In genomic region chr13:77450007-77450567, GRCm38 (mm10) we compare ENCODE assay signal across 29 mouse cellular contexts.
A peak's percentile ranks its signal among the peaks of the same experiment; 100 is the strongest.
DNase-seq lines count a peak whose midpoint lies in the region; ATAC-seq lines count a peak whose summit lies in the region.
"Had no signal": no experiment of that assay in that cellular context is flagged by ENCODE, and none has a peak within 500 bp of the region (broad histone marks: within the 10 kb centered on the region; RNA-seq: fewer than 3 reads in every experiment).

No protein-coding gene starts in this region.

- ATAC-seq in forebrain, embryonic 13.5 days: 0 out of 2 replicates have a peak, but pooled peaks have one; percentile 38
- ATAC-seq in forebrain, embryonic 12.5 days (ENCODE audit: low FRiP score): no peak
- peak; percentile 17; the same call in 1 of the 2 replicates for ATAC-seq in hindbrain, embryonic 16.5 days
- ATAC-seq in hindbrain, embryonic 12.5 days (ENCODE audit: low FRiP score): no peak
- ATAC-seq: intestine, embryonic 16.5 days; lung, postnatal 0 days; midbrain, embryonic 13.5 days had no signal

- H3K27me3 ChIP-seq in forebrain, embryonic 13.5 days: no peaks in the 10 kb centered on the region
- H3K27me3 ChIP-seq in forebrain, embryonic 12.5 days: no peaks in the 10 kb centered on the region
- no peaks in the 10 kb centered on the region for H3K27me3 ChIP-seq in hindbrain, embryonic 16.5 days (replicated peaks; ENCODE audit: control insufficient read depth, insufficient read depth, low read length)
- H3K27me3 ChIP-seq in hindbrain, embryonic 12.5 days: no peaks in the 10 kb centered on the region
- H3K27me3 ChIP-seq: embryonic facial prominence, embryonic 13.5 days; limb, embryonic 15.5 days; liver, embryonic 13.5 days; midbrain, embryonic 13.5 days; stomach, embryonic 15.5 days had no signal

- WGBS in forebrain, embryonic 13.5 days: 82% methylated on average over 5 of the region's 5 CpGs
- WGBS in forebrain, embryonic 12.5 days: 88% methylated on average over 5 of the region's 5 CpGs
- 79% methylated on average over 5 of the region's 5 CpGs for WGBS in hindbrain, embryonic 16.5 days
- 91% methylated on average over 5 of the region's 5 CpGs for WGBS in hindbrain, embryonic 12.5 days

- peaks cover 5% of the 10 kb centered on the region; the same call in 1 of the 2 replicates for H3K9me3 ChIP-seq in forebrain, embryonic 13.5 days (replicated peaks)
- H3K9me3 ChIP-seq in forebrain, embryonic 12.5 days: 0 out of 2 replicates have a peak, but pooled peaks cover 3% of the 10 kb centered on the region
- H3K9me3 ChIP-seq in hindbrain, embryonic 16.5 days (ENCODE audit: control insufficient read depth, low read length): no peaks in the 10 kb centered on the region; the same call in 1 of the 2 replicates
- 0 out of 2 replicates have a peak, but pooled peaks cover 3% of the 10 kb centered on the region for H3K9me3 ChIP-seq in hindbrain, embryonic 12.5 days (replicated peaks)
- H3K9me3 ChIP-seq: embryonic facial prominence, embryonic 13.5 days; limb, embryonic 15.5 days; liver, embryonic 13.5 days; stomach, embryonic 15.5 days had no signal

- DNase-seq in brain, adult 2 months (ENCODE audit: low read depth, low spot score): peak; percentile 3
- peak; percentile 20 for DNase-seq in retina, embryonic 14.5 days (ENCODE audit: low spot score)
- DNase-seq in right cerebral cortex, postnatal 36 days (ENCODE audit: low spot score in 2 of 2): no peak
- DNase-seq: adrenal gland, postnatal 14 days; cerebellum, adult 8-10 months; embryo, embryonic 11 days; gastrocnemius, postnatal 36 days; heart, adult 18-20 months; heart, postnatal 36 days; kidney, adult 9 months; kidney, postnatal 10 days; layer of hippocampus, postnatal 36 days; left cerebral cortex, postnatal 4 days; liver, embryonic 13.5 days; lung, adult 18-20 months; right cerebral cortex, postnatal 14 days had no signal

- no peak overlapping the region for H3K27ac ChIP-seq in forebrain, embryonic 13.5 days
- H3K27ac ChIP-seq in forebrain, embryonic 12.5 days: no peak overlapping the region
- H3K27ac ChIP-seq in hindbrain, embryonic 16.5 days (ENCODE audit: low read depth, low read length): no peak overlapping the region
- H3K27ac ChIP-seq in hindbrain, embryonic 12.5 days: no peak overlapping the region
- H3K27ac ChIP-seq: embryonic facial prominence, embryonic 13.5 days; limb, embryonic 15.5 days; liver, embryonic 13.5 days; macrophage; midbrain, embryonic 13.5 days; stomach, embryonic 15.5 days had no signal

- no peak overlapping the region for H3K4me2 ChIP-seq in forebrain, embryonic 13.5 days
- no peak overlapping the region for H3K4me2 ChIP-seq in forebrain, embryonic 12.5 days
- H3K4me2 ChIP-seq in hindbrain, embryonic 16.5 days (ENCODE audit: low read length): no peak overlapping the region
- H3K4me2 ChIP-seq in hindbrain, embryonic 12.5 days (replicated peaks): no peak overlapping the region
- H3K4me2 ChIP-seq: embryonic facial prominence, embryonic 13.5 days; heart, embryonic 11.5 days; limb, embryonic 15.5 days; liver, embryonic 13.5 days; midbrain, embryonic 13.5 days; stomach, embryonic 15.5 days had no signal

- H3K4me3 ChIP-seq in forebrain, embryonic 13.5 days: no peak overlapping the region
- no peak overlapping the region for H3K4me3 ChIP-seq in forebrain, embryonic 12.5 days (replicated peaks)
- no peak overlapping the region for H3K4me3 ChIP-seq in hindbrain, embryonic 16.5 days (ENCODE audit: low read length)
- no peak overlapping the region for H3K4me3 ChIP-seq in hindbrain, embryonic 12.5 days
- H3K4me3 ChIP-seq: embryonic facial prominence, embryonic 13.5 days; erythroblast, embryonic 14.5 days; limb, embryonic 15.5 days; liver, embryonic 13.5 days; midbrain, embryonic 13.5 days; stomach, embryonic 15.5 days had no signal

- no peaks in the 10 kb centered on the region for H3K36me3 ChIP-seq in forebrain, embryonic 13.5 days (ENCODE audit: poor library complexity, severe bottlenecking)
- H3K36me3 ChIP-seq in forebrain, embryonic 12.5 days (replicated peaks): no peaks in the 10 kb centered on the region
- H3K36me3 ChIP-seq in hindbrain, embryonic 16.5 days (ENCODE audit: control insufficient read depth, insufficient read depth, low read length): no peaks in the 10 kb centered on the region
- no peaks in the 10 kb centered on the region for H3K36me3 ChIP-seq in hindbrain, embryonic 12.5 days
- H3K36me3 ChIP-seq: embryonic facial prominence, embryonic 13.5 days; limb, embryonic 15.5 days; liver, embryonic 13.5 days; midbrain, embryonic 13.5 days; stomach, embryonic 15.5 days had no signal

- no peak overlapping the region for H3K9ac ChIP-seq in forebrain, embryonic 13.5 days
- no peak overlapping the region for H3K9ac ChIP-seq in forebrain, embryonic 12.5 days
- no peak overlapping the region for H3K9ac ChIP-seq in hindbrain, embryonic 16.5 days (ENCODE audit: low read depth, low read length)
- H3K9ac ChIP-seq in hindbrain, embryonic 12.5 days: no peak overlapping the region
- H3K9ac ChIP-seq: embryonic facial prominence, embryonic 13.5 days; limb, embryonic 15.5 days; liver, embryonic 13.5 days; midbrain, embryonic 13.5 days; stomach, embryonic 15.5 days had no signal

- H3K4me1 ChIP-seq in forebrain, embryonic 13.5 days: no peaks in the 10 kb centered on the region
- H3K4me1 ChIP-seq in forebrain, embryonic 12.5 days: no peaks in the 10 kb centered on the region
- H3K4me1 ChIP-seq in hindbrain, embryonic 16.5 days (ENCODE audit: control insufficient read depth, insufficient read depth, low read depth, low read length): no peaks in the 10 kb centered on the region
- H3K4me1 ChIP-seq in hindbrain, embryonic 12.5 days: no peaks in the 10 kb centered on the region
- H3K4me1 ChIP-seq: embryonic facial prominence, embryonic 13.5 days; limb, embryonic 15.5 days; liver, embryonic 13.5 days; midbrain, embryonic 13.5 days; stomach, embryonic 15.5 days had no signal

Comparison
In these comparisons a context has a peak if more than half of its experiments do, and no peak if none do; other contexts are left out.
1. ATAC-seq: peak in forebrain, embryonic 13.5 days (single experiment) and hindbrain, embryonic 16.5 days (single experiment); none in forebrain, embryonic 12.5 days (single experiment) and hindbrain, embryonic 12.5 days (single experiment).
2. DNase-seq: peak in brain, adult 2 months (single experiment) and retina, embryonic 14.5 days (single experiment); none in right cerebral cortex, postnatal 36 days (0 of 2).